Mouse (Mus musculus) G1E (cell line): ENCODE measurements around the gene Ccpg1. TPM values are rescaled to one million over a fixed set of nuclear protein-coding genes. Genes with fewer than 3 reads are reported as not detected.
A peak's percentile ranks its signal among the peaks of the same experiment; 100 is the strongest.

Experiments used
- ATAC-seq: 2 replicates; pipeline ENCODE4 v1.8.0; 2016; ENCODE audit warnings: mild to moderate bottlenecking; ENCODE audit not compliant: insufficient number of reproducible peaks, poor library complexity, low FRiP score, severe bottlenecking; ENCODE audit errors: extremely low read depth
- DNase-seq: peaks from one replicate; pipeline ENCODE4 v3.0.0; 2012; ENCODE audit warnings: low spot score
- H3K27me3 ChIP-seq: 2 replicates; pipeline ENCODE4 v1.6.1; 2012; ENCODE audit warnings: mild to moderate bottlenecking, low read length, inconsistent platforms; ENCODE audit not compliant: insufficient read depth
- H3K36me3 ChIP-seq: replicated peaks from 2 replicates; pipeline ENCODE3; 2012; ENCODE audit warnings: mild to moderate bottlenecking, inconsistent platforms
- H3K4me1 ChIP-seq: 2 replicates; pipeline ENCODE4 v1.6.1; 2012; ENCODE audit warnings: low read depth, low read length, inconsistent platforms, mixed read lengths; ENCODE audit not compliant: insufficient read depth
- H3K4me3 ChIP-seq: 2 replicates; pipeline ENCODE4 v1.5.1; 2012; ENCODE audit warnings: low read depth, mild to moderate bottlenecking, inconsistent platforms, low read length, moderate library complexity, mixed read lengths
- H3K9me3 ChIP-seq: replicated peaks from 2 replicates; pipeline ENCODE4 v1.6.1; 2012; ENCODE audit warnings: inconsistent platforms
- CTCF ChIP-seq: IDR thresholded peaks from 2 replicates; pipeline ENCODE4 v1.5.1; 2012; ENCODE audit warnings: low read depth, low read length, inconsistent platforms, mixed read lengths
- GATA1 ChIP-seq: IDR thresholded peaks from 2 replicates; pipeline ENCODE4 v1.6.1; 2012; ENCODE audit warnings: borderline replicate concordance, low read length, inconsistent platforms, mixed read lengths
- GATA2 ChIP-seq: IDR thresholded peaks from 2 replicates; pipeline ENCODE4 v1.6.1; 2012; ENCODE audit warnings: low read depth, low read length, inconsistent platforms, borderline replicate concordance
- POLR2AphosphoS5 ChIP-seq: IDR thresholded peaks from 2 replicates; pipeline ENCODE4 v1.6.1; 2012; ENCODE audit warnings: low read depth, low read length, inconsistent platforms; ENCODE audit not compliant: insufficient replicate concordance
- TAL1 ChIP-seq: conservative IDR thresholded peaks from 2 replicates; pipeline ENCODE4 v1.6.1; 2012; ENCODE audit warnings: low read depth, low read length, inconsistent platforms, mixed read lengths
- polyA plus RNA-seq: library from polyadenylated mRNA; stranded (reverse); fragments of >175 nt; gene quantifications from 2 replicates; pipeline ENCODE4 v1.2.3, GENCODE M21; 2012
- total RNA-seq, 2 experiments: library from RNA; stranded (forward) in 1 of 2; stranded (reverse) in 1 of 2; fragments of 200-1000 nt in 1 of 2; fragments of >200 nt in 1 of 2; fragmentation: Nextera tagmentation in 1 of 2; gene quantifications; 2 replicates each; pipeline ENCODE4 v1.2.3; 2014 to 2017

Ccpg1 gene
- total and polyA plus RNA-seq, 3 experiments: 2.0 to 13.2 (median 13.1) TPM

DNA sequence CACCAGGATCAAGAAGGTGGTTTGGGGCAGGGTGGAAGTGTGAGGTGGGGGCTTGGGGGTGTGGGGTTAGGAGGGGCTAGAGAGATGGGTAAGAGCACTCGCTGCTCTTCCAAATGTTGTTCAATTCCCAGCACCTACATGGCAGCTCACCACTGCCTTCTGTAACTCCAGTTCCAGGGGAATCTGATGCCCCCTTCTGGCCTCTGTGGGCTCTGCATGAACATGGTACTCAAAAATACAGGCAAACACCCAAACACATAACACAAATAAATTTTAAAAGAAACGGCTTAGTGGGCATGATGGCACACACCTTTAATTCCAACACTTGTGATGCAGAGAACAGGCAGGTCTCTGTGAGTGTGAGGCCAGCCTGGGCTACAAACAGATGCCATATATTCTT lies 30.5 kb upstream of the Ccpg1 start:
- no peak for DNase-seq
- Histone ChIP-seq H3K4me3 (no peak overlapping the region), H3K36me3 (no peaks in the 10 kb centered on the region), H3K4me1 (peaks cover 20% of the 10 kb centered on the region), H3K9me3 (no peaks in the 10 kb centered on the region), H3K27me3 (peaks cover 8% of the 10 kb centered on the region)
- TF ChIP-seq TAL1: no peak
- TF ChIP-seq POLR2AphosphoS5: no peak
- no peak for TF ChIP-seq GATA1
- no peak for TF ChIP-seq GATA2
- no peak for TF ChIP-seq CTCF
- no peak for ATAC-seq

DNA sequence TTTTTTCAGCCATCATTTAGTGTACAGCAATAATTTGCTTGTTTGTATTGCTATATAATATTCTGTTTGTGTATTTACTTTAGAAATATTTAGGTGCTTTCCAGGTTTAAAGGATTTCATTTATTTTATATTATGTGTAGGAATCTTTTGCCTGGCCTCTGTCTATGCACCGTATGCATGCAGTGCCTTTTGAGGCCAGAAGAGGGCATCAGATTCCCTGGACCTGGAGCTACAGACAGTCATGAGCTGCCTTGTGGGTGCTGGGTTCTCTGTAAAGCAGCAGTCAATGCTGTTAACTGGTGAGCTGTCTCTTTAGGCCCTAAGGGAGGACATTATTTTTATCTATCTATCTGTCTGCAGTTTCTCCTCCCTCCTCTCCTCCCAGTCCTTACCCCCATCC lies 29.7 kb upstream of the Ccpg1 start:
- peaks cover 8% of the 10 kb centered on the region for H3K27me3 ChIP-seq
- ATAC-seq (no peak), DNase-seq (no peak)
- no peaks in the 10 kb centered on the region for H3K9me3 ChIP-seq
- H3K4me3 ChIP-seq: no peak overlapping the region
- H3K36me3 ChIP-seq: no peaks in the 10 kb centered on the region
- H3K4me1 ChIP-seq: peaks cover 20% of the 10 kb centered on the region
- TF ChIP-seq TAL1 (no peak), CTCF (peak; percentile 78), GATA2 (no peak)

- ATAC-seq (peak; percentile 82), DNase-seq (peak; percentile 74)
- TF ChIP-seq POLR2AphosphoS5 (no peak), CTCF (no peak), GATA1 (no peak), TAL1 (no peak), GATA2 (no peak)
- Histone ChIP-seq H3K36me3 (no peaks in the 10 kb centered on the region), H3K9me3 (no peaks in the 10 kb centered on the region), H3K4me1 (peaks cover 37% of the 10 kb centered on the region), H3K4me3 (peak within 1 kb of the TSS; percentile 78), H3K27me3 (no peaks in the 10 kb centered on the region)
These were observed 26.4 kb upstream of the Ccpg1 start, which contains the start of the genes Dyx1c1 and Gm44503 for GRCm38 (mm10) chr9:72958521-72959450. Gene Dyx1c1, plus strand, starts transcription at chr9:72958785. Gene Gm44503, plus strand, starts transcription at chr9:72958852.

- H3K4me3 ChIP-seq: peak overlapping the region; percentile 18; the same call in 1 of the 2 replicates
- H3K36me3 ChIP-seq: no peaks in the 10 kb centered on the region
- no peak for TF ChIP-seq CTCF
- TF ChIP-seq TAL1: no peak
- TF ChIP-seq GATA2: no peak
- no peak for TF ChIP-seq GATA1
- no peak for TF ChIP-seq POLR2AphosphoS5
- ATAC-seq: no peak
- H3K9me3 ChIP-seq: no peaks in the 10 kb centered on the region
- DNase-seq: no peak
- H3K4me1 ChIP-seq: peaks cover 37% of the 10 kb centered on the region
- no peaks in the 10 kb centered on the region for H3K27me3 ChIP-seq
These were observed 23.9 kb upstream of the Ccpg1 start for GRCm38 (mm10) chr9:72961346-72961745.

DNA sequence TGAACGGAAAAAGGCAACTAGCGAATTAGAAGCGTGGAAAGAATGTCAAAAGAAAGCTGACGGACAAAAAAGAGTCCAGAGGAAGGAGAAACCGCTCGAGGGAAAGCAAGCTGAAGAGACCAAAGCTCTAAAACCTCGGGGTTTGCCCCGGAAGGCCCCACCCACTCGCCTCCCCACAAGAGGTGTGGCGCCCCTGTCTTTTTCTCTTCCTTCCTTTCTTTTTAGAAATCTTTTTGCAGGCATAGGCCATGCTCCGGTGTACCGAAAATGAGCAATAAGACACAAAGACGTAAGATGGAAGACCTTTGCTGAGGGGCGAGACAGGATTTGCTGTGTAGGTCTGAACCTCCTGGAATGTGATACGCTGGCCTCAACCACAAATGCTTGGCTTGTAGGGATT lies 23.3 kb upstream of the Ccpg1 start:
- Histone ChIP-seq H3K4me3 (no peak overlapping the region), H3K9me3 (no peaks in the 10 kb centered on the region), H3K27me3 (no peaks in the 10 kb centered on the region), H3K36me3 (no peaks in the 10 kb centered on the region), H3K4me1 (peaks cover 37% of the 10 kb centered on the region)
- ATAC-seq (no peak), DNase-seq (no peak)
- TF ChIP-seq GATA1: no peak
- TF ChIP-seq GATA2: no peak
- TF ChIP-seq POLR2AphosphoS5: no peak
- TF ChIP-seq CTCF: no peak
- TF ChIP-seq TAL1: no peak

GRCm38 (mm10) chr9:72968349-72969061 lies 16.7 kb upstream of the Ccpg1 start:
- Histone ChIP-seq H3K9me3 (no peaks in the 10 kb centered on the region), H3K36me3 (no peaks in the 10 kb centered on the region), H3K27me3 (peaks cover 3% of the 10 kb centered on the region; the same call in 1 of the 2 replicates), H3K4me3 (no peak overlapping the region), H3K4me1 (peaks cover 2% of the 10 kb centered on the region; the same call in 1 of the 2 replicates)
- ATAC-seq (no peak), DNase-seq (no peak)
- TF ChIP-seq CTCF (no peak), GATA1 (no peak), TAL1 (no peak), GATA2 (no peak), POLR2AphosphoS5 (no peak)
